Mouse (Mus musculus) ES-Bruce4 (cell line): ENCODE measurements around the gene Icam4.

Experiments
- CTCF ChIP-seq: IDR thresholded peaks from one replicate; pipeline ENCODE4 v1.8.1; 2011; ENCODE audit warnings: low read depth, low read length
- EP300 ChIP-seq: IDR thresholded peaks from 2 replicates; pipeline ENCODE4 v1.6.1; 2011; ENCODE audit warnings: low read depth, low read length; ENCODE audit not compliant: insufficient read depth
- POLR2A ChIP-seq: IDR thresholded peaks from one replicate; pipeline ENCODE4 v1.8.1; 2011; ENCODE audit warnings: low read length; ENCODE audit not compliant: insufficient read depth

DNA sequence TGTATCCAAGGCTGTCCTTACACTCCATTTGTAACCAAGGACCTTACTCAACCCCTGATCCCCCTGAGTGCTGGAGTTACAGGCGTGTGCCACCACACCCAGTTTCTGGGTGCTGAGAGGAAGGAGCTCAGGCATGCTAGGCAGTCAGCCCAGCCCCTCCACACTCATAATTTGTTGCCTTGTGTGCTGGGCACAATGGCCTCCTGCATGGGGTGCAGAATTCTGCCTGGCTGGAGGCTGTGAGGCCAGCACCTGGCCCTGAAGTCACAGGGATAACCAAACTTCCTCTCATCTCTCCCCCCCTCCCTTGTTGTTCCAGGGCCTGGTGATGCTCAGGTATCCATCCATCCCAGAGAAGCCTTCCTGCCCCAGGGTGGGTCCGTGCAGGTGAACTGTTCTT, 10.6 kb upstream of the Icam4 start:
- TF ChIP-seq CTCF (no peak), POLR2A (no peak), EP300 (no peak)
